Mouse (Mus musculus) adipose tissue, adult 10 weeks (tissue): ENCODE data around the gene Prr30. TPM values are rescaled to one million over a fixed set of nuclear protein-coding genes. Genes with fewer than 3 reads are reported as not detected.

Experiments
- polyA plus RNA-seq: library from polyadenylated mRNA; stranded (reverse); fragments of 350-450 nt; fragmentation: Illumina TruSeq; extraction: RNeasy Lipid Tissue Mini Kit (QIAGEN cat#74804); gene quantifications from one replicate; pipeline ENCODE4 v1.2.3, GENCODE M21; 2014; ENCODE audit warnings: low read depth, low replicate concordance

Gene Prr30
- 13.5 TPM for polyA plus RNA-seq

GRCm38 (mm10) chr14:101200230-101200629, at the start of gene Prr30:
Prr30 (minus strand) TSS chr14:101200330.

